Mouse (Mus musculus): ENCODE results near the gene Ube3c. TPM values are rescaled to one million over a fixed set of nuclear protein-coding genes. Genes with fewer than 3 reads are reported as not detected.
A peak's percentile ranks its signal among the peaks of the same experiment; 100 is the strongest.
"Not testable (repeated sequence)": the region's sequence is repeated elsewhere in the genome, so short reads cannot be mapped to it uniquely, and the experiment has no call there.

Gene Ube3c
- polyA plus RNA-seq (2011; ENCODE audit: insufficient read length, low read depth, missing spikeins) = 48.5 and 49.4 TPM in 2 replicates

DNA sequence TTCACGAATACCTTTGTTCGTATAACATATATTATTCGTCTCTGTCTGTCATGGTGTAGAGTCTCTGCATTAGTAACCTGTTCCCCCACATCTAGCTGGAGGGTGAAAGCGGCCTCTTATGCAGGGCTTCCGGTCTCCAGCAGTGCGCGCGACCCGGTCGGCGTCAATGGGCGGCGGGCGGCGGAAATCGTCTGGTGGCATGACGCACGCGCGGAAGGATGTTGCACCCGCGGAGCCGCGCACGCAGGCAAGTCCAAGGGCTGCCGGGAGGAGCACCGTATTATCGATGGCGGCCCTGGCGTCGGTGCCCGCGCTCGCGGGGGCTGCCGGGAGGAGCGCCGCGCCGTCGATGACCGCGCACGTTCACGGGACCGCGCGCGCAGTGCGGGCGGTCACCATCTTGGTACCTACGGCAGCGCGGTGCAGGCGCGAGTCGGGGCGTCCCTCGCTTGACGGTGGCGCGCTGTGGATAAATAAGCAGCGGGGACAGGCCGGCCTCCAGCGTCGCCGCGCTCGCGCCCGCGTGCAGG lies at the start of gene Ube3c:
Gene Ube3c (plus strand): TSS at position 395 of the 530 bp plus-strand sequence.
- TF ChIP-seq CTCF (IDR thresholded peaks at IDR 0.05; ENCODE audit: borderline replicate concordance, insufficient read depth, low read length) = no peak
- TF ChIP-seq POLR2A (IDR thresholded peaks at IDR 0.05; ENCODE audit: low read depth, low read length) = peak; percentile 72
- Histone ChIP-seq H3K4me3 (ENCODE audit: insufficient read depth, low read length) (peak within 1 kb of the TSS; percentile 82), H3K27ac (ENCODE audit: insufficient read depth, low read length) (peak within 1 kb of the TSS; percentile 84), H3K4me1 (ENCODE audit: control insufficient read depth, insufficient read depth, low read length) (no peaks in the 10 kb centered on the region)

DNA sequence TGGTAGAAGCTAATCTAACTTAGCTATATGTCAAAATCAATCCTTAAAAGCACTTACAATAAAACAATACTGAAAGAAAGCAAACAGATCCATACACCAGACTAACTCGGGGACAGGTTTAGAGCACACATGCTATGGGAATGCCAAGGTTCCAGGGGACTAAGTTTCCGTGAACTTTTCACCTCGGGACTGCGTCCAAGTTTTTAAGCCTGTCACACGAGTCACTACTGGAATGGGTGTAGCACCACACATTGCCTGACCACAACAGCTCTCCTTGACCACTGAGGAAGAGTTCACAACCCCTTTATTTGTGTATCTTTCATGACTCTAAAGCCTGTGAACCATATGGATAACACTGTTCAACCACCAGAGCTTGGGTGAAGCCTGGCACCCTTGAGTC lies 8.9 kb upstream of the Ube3c start:
- Histone ChIP-seq H3K4me3 (ENCODE audit: insufficient read depth, low read length) (no peak overlapping the region), H3K4me1 (ENCODE audit: control insufficient read depth, insufficient read depth, low read length) (no peaks in the 10 kb centered on the region), H3K27ac (ENCODE audit: insufficient read depth, low read length) (no peak overlapping the region)
- TF ChIP-seq CTCF (IDR thresholded peaks at IDR 0.05; ENCODE audit: borderline replicate concordance, insufficient read depth, low read length) (no peak), POLR2A (IDR thresholded peaks at IDR 0.05; ENCODE audit: low read depth, low read length) (no peak)

DNA sequence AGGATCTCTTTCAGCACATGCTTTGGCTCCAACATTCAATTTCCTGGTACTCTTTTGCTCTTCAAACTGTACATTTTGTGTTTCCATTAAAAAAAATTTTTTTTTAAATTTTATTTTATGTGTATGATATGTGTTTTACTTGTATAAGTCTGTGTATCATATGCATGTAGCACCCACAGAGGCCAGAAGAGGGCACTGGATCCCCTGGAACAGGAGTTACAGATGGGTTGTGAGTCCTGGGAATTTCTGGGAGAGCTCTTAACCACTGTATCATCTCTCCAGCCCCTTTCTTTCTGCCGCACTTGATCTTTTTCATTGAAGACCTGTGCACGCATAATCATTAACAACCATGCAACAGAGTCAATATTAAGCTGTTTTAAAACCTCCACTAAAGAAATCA lies 8.4 kb upstream of the Ube3c start:
- no peaks in the 10 kb centered on the region for H3K4me1 ChIP-seq (ENCODE audit: control insufficient read depth, insufficient read depth, low read length)
- no peak for TF ChIP-seq CTCF (IDR thresholded peaks at IDR 0.05; ENCODE audit: borderline replicate concordance, insufficient read depth, low read length)
- no peak overlapping the region for H3K27ac ChIP-seq (ENCODE audit: insufficient read depth, low read length)
- no peak overlapping the region for H3K4me3 ChIP-seq (ENCODE audit: insufficient read depth, low read length)

DNA sequence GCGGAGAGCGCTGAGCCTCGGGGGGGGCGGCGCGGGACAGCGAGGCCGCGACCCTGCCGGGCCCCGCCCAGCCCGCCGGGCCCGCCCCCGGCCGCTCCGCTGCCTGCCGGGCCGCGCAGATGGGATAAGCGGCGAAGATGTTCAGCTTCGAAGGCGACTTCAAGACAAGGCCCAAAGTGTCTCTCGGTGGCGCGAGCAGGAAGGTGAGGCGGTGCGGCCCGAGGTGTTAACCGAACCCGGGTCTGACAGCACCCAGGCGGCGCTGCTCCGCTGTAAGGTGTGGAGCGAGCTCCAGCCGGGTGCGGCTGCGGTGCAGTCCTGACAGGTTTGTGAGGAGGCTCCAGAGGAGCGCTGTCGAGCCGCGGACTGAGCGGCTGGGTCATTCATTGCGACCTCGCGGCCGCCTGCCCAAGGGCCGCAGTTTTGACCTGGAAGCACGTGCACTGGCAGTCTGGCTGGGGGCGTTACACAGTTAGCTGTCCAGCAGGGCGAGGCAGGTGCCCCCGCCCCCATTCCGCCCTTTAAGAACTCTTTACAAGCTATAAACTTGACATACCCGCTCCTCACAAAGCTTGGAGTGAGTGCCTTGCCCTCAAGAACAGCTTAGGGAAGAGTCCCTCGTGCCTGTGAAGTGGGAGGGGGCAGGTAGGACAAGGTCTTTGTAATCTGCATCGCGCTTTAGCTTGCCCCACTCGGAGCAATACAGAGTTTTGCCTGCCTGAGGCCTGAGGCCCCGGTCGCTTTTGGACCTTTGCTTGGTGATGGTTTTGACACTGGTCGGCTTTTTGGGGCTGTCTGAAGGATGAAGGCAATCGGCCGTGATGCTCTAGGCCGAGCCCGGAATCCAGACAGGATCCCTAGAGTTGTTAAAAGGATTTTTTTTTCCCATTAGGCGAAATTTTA lies 587 bp downstream of the Ube3c start:
- TF ChIP-seq POLR2A (IDR thresholded peaks at IDR 0.05; ENCODE audit: low read depth, low read length) = peak; percentile 2; the same call in 1 of the 2 replicates
- TF ChIP-seq CTCF (IDR thresholded peaks at IDR 0.05; ENCODE audit: borderline replicate concordance, insufficient read depth, low read length) = no peak
- H3K4me3 ChIP-seq (ENCODE audit: insufficient read depth, low read length) = peak overlapping the region; percentile 82

DNA sequence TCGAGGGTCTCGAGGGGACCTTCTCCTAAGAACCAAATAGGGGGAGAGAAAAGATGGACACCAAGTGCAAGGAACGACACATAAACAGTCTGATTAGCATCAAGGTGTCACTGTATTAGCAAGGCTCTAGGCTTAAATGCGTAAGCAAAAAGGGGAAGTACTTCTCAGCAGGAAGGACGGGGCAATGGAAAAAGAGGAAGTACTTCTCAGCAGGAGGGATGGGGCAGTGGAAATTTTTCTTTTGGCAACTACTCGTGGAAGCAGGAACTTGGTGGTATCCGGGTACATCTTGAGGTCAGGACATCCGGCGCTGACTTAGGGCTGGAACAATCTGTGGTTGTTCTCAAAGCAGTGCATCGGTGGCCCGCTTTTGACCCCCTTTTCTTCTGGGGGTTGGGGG lies 5.2 kb downstream of the Ube3c start:
- not testable (repeated sequence) for H3K27ac ChIP-seq (ENCODE audit: insufficient read depth, low read length); H3K4me1 ChIP-seq (ENCODE audit: control insufficient read depth, insufficient read depth, low read length); H3K4me3 ChIP-seq (ENCODE audit: insufficient read depth, low read length)

More for the DNA sequence above, 587 bp downstream of the Ube3c start:
- peak overlapping the region; percentile 84 for H3K27ac ChIP-seq (ENCODE audit: insufficient read depth, low read length)
- no peaks in the 10 kb centered on the region for H3K4me1 ChIP-seq (ENCODE audit: control insufficient read depth, insufficient read depth, low read length)

DNA sequence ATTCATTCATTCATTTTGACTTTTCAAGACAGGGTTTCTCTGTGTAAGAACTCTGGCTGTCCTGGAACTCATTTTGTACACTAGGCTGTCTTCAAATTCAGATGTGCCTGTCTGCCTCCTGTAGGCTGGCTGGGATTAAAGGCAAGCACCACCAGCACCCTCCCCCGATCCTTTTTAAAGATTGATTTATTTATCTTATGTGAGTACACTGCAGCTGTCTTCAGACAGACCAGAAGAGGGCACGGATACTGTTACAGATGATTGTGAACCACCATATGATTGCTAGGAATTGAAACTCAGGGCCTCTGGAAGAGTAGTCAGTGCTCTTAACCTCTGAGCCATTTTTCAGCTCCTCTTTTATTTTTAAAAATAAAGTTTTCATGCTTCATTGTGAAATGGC lies 6.0 kb downstream of the Ube3c start:
- no peak overlapping the region for H3K27ac ChIP-seq (ENCODE audit: insufficient read depth, low read length)
- H3K4me3 ChIP-seq (ENCODE audit: insufficient read depth, low read length) = no peak overlapping the region
- TF ChIP-seq CTCF (IDR thresholded peaks at IDR 0.05; ENCODE audit: borderline replicate concordance, insufficient read depth, low read length) = no peak
- TF ChIP-seq POLR2A (IDR thresholded peaks at IDR 0.05; ENCODE audit: low read depth, low read length) = no peak

DNA sequence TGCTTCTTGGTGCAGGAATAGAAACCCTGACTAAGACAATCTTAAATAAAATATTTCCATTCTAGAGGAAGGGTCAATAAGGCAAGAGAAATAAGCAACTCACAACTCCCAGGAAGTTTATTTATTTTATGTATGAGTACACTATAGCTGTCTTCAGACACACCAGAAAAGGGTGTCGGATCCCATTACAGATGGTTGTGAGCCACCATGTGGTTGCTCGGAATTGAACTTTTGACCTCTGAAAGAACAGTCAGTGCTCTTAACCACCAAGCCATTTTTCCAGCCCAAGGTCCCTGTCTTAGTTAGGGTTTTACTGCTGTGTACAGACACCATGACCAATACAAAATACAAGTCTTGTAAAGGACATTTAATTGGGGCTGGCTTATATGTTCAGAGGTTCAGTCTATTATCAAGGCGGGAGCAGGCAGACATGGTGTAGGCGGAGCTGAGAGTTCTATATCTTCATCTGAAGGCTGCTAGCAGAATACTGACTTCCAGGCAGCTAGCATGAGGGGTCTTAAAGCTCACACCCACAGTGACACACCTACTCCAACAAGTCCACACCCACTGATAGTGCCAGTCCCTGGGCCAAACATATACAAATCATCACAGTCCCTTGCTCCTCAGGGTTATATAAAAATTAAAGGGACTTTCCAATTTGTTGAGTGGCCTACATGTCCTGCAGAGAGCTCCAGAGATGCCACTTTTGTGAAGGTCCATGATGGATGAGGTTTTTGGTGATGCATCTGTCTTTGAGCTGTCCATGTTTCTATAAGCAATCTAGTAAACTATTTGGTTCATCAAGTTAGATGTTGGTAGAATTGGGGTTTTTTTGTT lies 9.0 kb downstream of the Ube3c start:
- Histone ChIP-seq H3K4me1 (ENCODE audit: control insufficient read depth, insufficient read depth, low read length) (no peaks in the 10 kb centered on the region), H3K4me3 (ENCODE audit: insufficient read depth, low read length) (no peak overlapping the region), H3K27ac (ENCODE audit: insufficient read depth, low read length) (no peak overlapping the region)
- TF ChIP-seq POLR2A (IDR thresholded peaks at IDR 0.05; ENCODE audit: low read depth, low read length) (no peak), CTCF (IDR thresholded peaks at IDR 0.05; ENCODE audit: borderline replicate concordance, insufficient read depth, low read length) (no peak)

More for the DNA sequence above, 6.0 kb downstream of the Ube3c start:
- H3K4me1 ChIP-seq (ENCODE audit: control insufficient read depth, insufficient read depth, low read length) = no peaks in the 10 kb centered on the region

DNA sequence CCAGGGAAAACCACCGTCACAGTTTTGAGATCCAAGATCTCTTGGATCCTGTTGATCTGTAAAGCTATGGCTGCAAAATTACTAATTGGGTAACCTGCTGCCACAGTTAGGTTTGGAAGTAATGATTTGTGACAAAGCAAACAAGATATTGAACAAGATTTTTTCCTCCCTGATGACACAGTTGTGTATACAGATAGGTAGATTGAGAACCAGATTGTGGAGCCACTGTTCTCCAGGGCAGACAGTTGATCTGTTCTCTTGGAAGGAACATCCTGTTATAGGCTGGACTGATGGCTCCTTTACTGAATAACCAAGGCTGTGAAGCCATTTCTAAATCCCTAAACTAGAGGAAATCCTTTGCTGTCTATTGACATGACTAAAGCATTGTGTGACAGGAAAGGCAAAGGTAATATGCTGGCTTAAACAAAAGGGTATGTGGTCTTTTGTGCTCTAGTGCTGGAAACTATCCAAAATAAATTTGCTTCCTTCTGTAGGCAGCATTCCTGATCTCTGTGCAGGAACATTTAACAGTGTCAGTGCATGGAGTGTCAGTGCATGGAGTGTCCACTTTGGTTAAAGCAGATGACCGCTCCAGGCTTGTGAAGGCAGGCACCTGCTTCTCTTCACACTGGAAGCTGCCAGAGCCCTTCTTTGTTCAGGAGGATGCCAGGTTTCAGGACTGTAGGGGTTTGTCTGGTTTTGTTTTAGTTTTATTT lies 15.0 kb downstream of the Ube3c start:
- no peak for TF ChIP-seq POLR2A (IDR thresholded peaks at IDR 0.05; ENCODE audit: low read depth, low read length)
- TF ChIP-seq CTCF (IDR thresholded peaks at IDR 0.05; ENCODE audit: borderline replicate concordance, insufficient read depth, low read length) = no peak
- Histone ChIP-seq H3K4me1 (ENCODE audit: control insufficient read depth, insufficient read depth, low read length) (peaks cover 4% of the 10 kb centered on the region; the same call in 1 of the 2 replicates), H3K27ac (ENCODE audit: insufficient read depth, low read length) (no peak overlapping the region), H3K4me3 (ENCODE audit: insufficient read depth, low read length) (no peak overlapping the region)

DNA sequence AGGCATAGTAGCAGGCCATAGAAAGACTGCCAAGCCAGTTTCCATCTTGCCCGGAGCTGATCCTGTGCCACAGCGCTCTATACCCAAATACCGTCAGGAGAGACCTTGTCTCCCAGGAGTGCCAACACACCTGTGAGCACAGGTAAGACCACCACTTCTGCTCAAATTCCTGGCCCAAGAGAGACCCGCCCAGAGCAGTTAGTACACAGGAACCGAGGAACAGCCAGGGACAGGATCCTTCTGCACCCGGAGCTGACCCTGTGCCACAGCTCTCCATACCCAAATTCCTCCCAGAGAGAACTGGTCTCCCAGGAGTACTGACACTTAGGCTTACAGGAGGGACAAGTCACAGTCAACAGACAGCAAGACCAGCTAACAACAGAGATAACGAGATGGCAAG lies 23.1 kb downstream of the Ube3c start:
- H3K4me3 ChIP-seq (ENCODE audit: insufficient read depth, low read length); H3K4me1 ChIP-seq (ENCODE audit: control insufficient read depth, insufficient read depth, low read length); H3K27ac ChIP-seq (ENCODE audit: insufficient read depth, low read length): not testable (repeated sequence)
